Mouse (Mus musculus): ENCODE measurements around the gene Hspe1.

Hspe1 gene

GRCm38 (mm10) chr1:55134301-55134700 lies 46.4 kb downstream of the Hspe1 start:
- no peak for DNase-seq (ENCODE audit: low read depth, low spot score)

GRCm38 (mm10) chr1:55135846-55136245 lies 47.9 kb downstream of the Hspe1 start:
- peak; percentile 19 for DNase-seq (ENCODE audit: low read depth, low spot score)
